Mouse (Mus musculus): Measurements from ENCODE around the gene 3110001I22Rik. TPM values are rescaled to one million over a fixed set of nuclear protein-coding genes. Genes with fewer than 3 reads are reported as not detected.

Gene 3110001I22Rik
- total and polyA plus RNA-seq, 3 experiments, result 8.8 to 10.8 TPM; not detected in 1

- Histone ChIP-seq H3K9ac (ENCODE audit: control insufficient read depth, low read depth, low read length, poor library complexity, severe bottlenecking) (peak overlapping the region; percentile 84), H3K9me3 (replicated peaks; ENCODE audit: insufficient read depth, low read length) (no peaks in the 10 kb centered on the region), H3K27ac (ENCODE audit: control insufficient read depth, low read depth, low read length) (peak overlapping the region; percentile 53), H3K4me1 (ENCODE audit: control insufficient read depth in 1 of 2, insufficient read depth in 2 of 2, low read length in 2 of 2) (peaks cover 3 to 17% of the 10 kb centered on the region in 2 experiments; a peak in 3 of 4 replicates), H3K79me2 (ENCODE audit: control insufficient read depth, insufficient read depth, low read length, poor library complexity) (peaks cover 22% of the 10 kb centered on the region), H3K4me3 (ENCODE audit: control insufficient read depth in 1 of 2, insufficient read depth in 1 of 2, low read depth in 2 of 2, low read length in 2 of 2) (peak overlapping the region; percentile 77 to 84), H3K36me3 (ENCODE audit: control insufficient read depth in 1 of 2, insufficient read depth in 2 of 2, low read length in 2 of 2) (peaks cover 2 to 16% of the 10 kb centered on the region in 2 experiments; a peak in 3 of 4 replicates), H3K27me3 (ENCODE audit: control insufficient read depth in 1 of 2, insufficient read depth in 2 of 2, low read length in 2 of 2) (no peaks in the 10 kb centered on the region)
- TF ChIP-seq MXI1 (IDR thresholded peaks at IDR 0.05; ENCODE audit: low read depth, low read length) (peak; percentile 96), TCF12 (IDR thresholded peaks at IDR 0.05; ENCODE audit: low read depth, low read length) (no peak), MAX (IDR thresholded peaks at IDR 0.05; ENCODE audit: low read length) (peak; percentile 97), BHLHE40 (IDR thresholded peaks at IDR 0.05; ENCODE audit: borderline replicate concordance, low read depth, low read length) (peak; percentile 91), TBP (IDR thresholded peaks at IDR 0.05; ENCODE audit: low read depth, low read length) (peak; percentile 57), SIN3A (IDR thresholded peaks at IDR 0.05; ENCODE audit: low read length) (peak; percentile 93), MYB (IDR thresholded peaks at IDR 0.05; ENCODE audit: low read depth, low read length) (no peak)
- DNase-seq (ENCODE audit: low read depth, low spot score), result peak; percentile 89
These were observed 713 bp downstream of the 3110001I22Rik start for GRCm38 (mm10) chr16:13672386-13672898.

GRCm38 (mm10) chr16:13673114-13673513 is 1.4 kb downstream of the 3110001I22Rik start:
- Histone ChIP-seq H3K9ac (ENCODE audit: control insufficient read depth, low read depth, low read length, poor library complexity, severe bottlenecking) (no peak overlapping the region), H3K27ac (ENCODE audit: control insufficient read depth, low read depth, low read length) (no peak overlapping the region), H3K4me3 (ENCODE audit: control insufficient read depth in 1 of 2, insufficient read depth in 1 of 2, low read depth in 2 of 2, low read length in 2 of 2) (peak overlapping the region; percentile 77 to 84; a peak in 2 of 4 replicates)

GRCm38 (mm10) chr16:13674511-13674910 is 2.8 kb downstream of the 3110001I22Rik start:
- Histone ChIP-seq H3K4me1 (ENCODE audit: control insufficient read depth in 1 of 2, insufficient read depth in 2 of 2, low read length in 2 of 2) (peaks cover 0 to 7% of the 10 kb centered on the region in 2 experiments; a peak in 1 of 4 replicates), H3K4me3 (ENCODE audit: control insufficient read depth in 1 of 2, insufficient read depth in 1 of 2, low read depth in 2 of 2, low read length in 2 of 2) (no peak overlapping the region), H3K79me2 (ENCODE audit: control insufficient read depth, insufficient read depth, low read length, poor library complexity) (peaks cover 20% of the 10 kb centered on the region), H3K27ac (ENCODE audit: control insufficient read depth, low read depth, low read length) (no peak overlapping the region), H3K9ac (ENCODE audit: control insufficient read depth, low read depth, low read length, poor library complexity, severe bottlenecking) (no peak overlapping the region), H3K27me3 (ENCODE audit: control insufficient read depth in 1 of 2, insufficient read depth in 2 of 2, low read length in 2 of 2) (no peaks in the 10 kb centered on the region), H3K36me3 (ENCODE audit: control insufficient read depth in 1 of 2, insufficient read depth in 2 of 2, low read length in 2 of 2) (peaks cover 8 to 10% of the 10 kb centered on the region in 2 experiments), H3K9me3 (replicated peaks; ENCODE audit: insufficient read depth, low read length) (no peaks in the 10 kb centered on the region)
- DNase-seq (ENCODE audit: low read depth, low spot score), result no peak
- TF ChIP-seq ZKSCAN1 (IDR thresholded peaks at IDR 0.05; ENCODE audit: low read depth, low read length) (no peak), USF1 (IDR thresholded peaks at IDR 0.05; ENCODE audit: low read depth, low read length) (no peak), NELFE (IDR thresholded peaks at IDR 0.05; ENCODE audit: low read depth, low read length) (no peak), E2F4 (IDR thresholded peaks at IDR 0.05; ENCODE audit: borderline replicate concordance, low read depth, low read length) (no peak), KAT2A (conservative IDR thresholded peaks at IDR 0.05; ENCODE audit: low read depth, low read length) (no peak), CTCF (IDR thresholded peaks at IDR 0.05 in 2 of 3, conservative IDR thresholded peaks at IDR 0.05 in 1 of 3; ENCODE audit: control insufficient read depth in 1 of 3, insufficient read depth in 1 of 3, low read depth in 2 of 3, low read length in 3 of 3, poor library complexity in 1 of 3, severe bottlenecking in 1 of 3) (no peak), MXI1 (IDR thresholded peaks at IDR 0.05; ENCODE audit: low read depth, low read length) (no peak), BHLHE40 (IDR thresholded peaks at IDR 0.05; ENCODE audit: borderline replicate concordance, low read depth, low read length) (no peak), MYC (IDR thresholded peaks at IDR 0.05; ENCODE audit: low read depth, low read length) (no peak), GABPA (IDR thresholded peaks at IDR 0.05; ENCODE audit: low read depth, low read length) (no peak), RAD21 (IDR thresholded peaks at IDR 0.05; ENCODE audit: low read depth, low read length) (no peak), POLR2AphosphoS2 (IDR thresholded peaks at IDR 0.05; ENCODE audit: low read length) (no peak), ZNF384 (IDR thresholded peaks at IDR 0.05; ENCODE audit: low read depth, low read length) (no peak)

More at GRCm38 (mm10) chr16:13673114-13673513, 1.4 kb downstream of the 3110001I22Rik start:
- Histone ChIP-seq H3K4me1 (ENCODE audit: control insufficient read depth in 1 of 2, insufficient read depth in 2 of 2, low read length in 2 of 2) (peaks cover 3 to 17% of the 10 kb centered on the region in 2 experiments; a peak in 3 of 4 replicates), H3K9me3 (replicated peaks; ENCODE audit: insufficient read depth, low read length) (no peaks in the 10 kb centered on the region), H3K27me3 (ENCODE audit: control insufficient read depth in 1 of 2, insufficient read depth in 2 of 2, low read length in 2 of 2) (no peaks in the 10 kb centered on the region), H3K36me3 (ENCODE audit: control insufficient read depth in 1 of 2, insufficient read depth in 2 of 2, low read length in 2 of 2) (peaks cover 6 to 16% of the 10 kb centered on the region in 2 experiments), H3K79me2 (ENCODE audit: control insufficient read depth, insufficient read depth, low read length, poor library complexity) (peaks cover 18% of the 10 kb centered on the region)
- DNase-seq (ENCODE audit: low read depth, low spot score), result no peak
- TF ChIP-seq ELF1 (IDR thresholded peaks at IDR 0.05; ENCODE audit: low read depth, low read length) (no peak), NELFE (IDR thresholded peaks at IDR 0.05; ENCODE audit: low read depth, low read length) (no peak), MAZ (IDR thresholded peaks at IDR 0.05; ENCODE audit: low read depth, low read length) (no peak), USF1 (IDR thresholded peaks at IDR 0.05; ENCODE audit: low read depth, low read length) (no peak), JUND (IDR thresholded peaks at IDR 0.05; ENCODE audit: low read depth, low read length) (no peak), POLR2A (IDR thresholded peaks at IDR 0.05; ENCODE audit: control insufficient read depth in 1 of 2, insufficient read depth in 1 of 2, low read depth in 1 of 2, low read length in 2 of 2, poor library complexity in 1 of 2) (no peak), SMC3 (IDR thresholded peaks at IDR 0.05; ENCODE audit: low read depth, low read length) (no peak), ZNF384 (IDR thresholded peaks at IDR 0.05; ENCODE audit: low read depth, low read length) (no peak), MAX (IDR thresholded peaks at IDR 0.05; ENCODE audit: low read length) (no peak), USF2 (IDR thresholded peaks at IDR 0.05; ENCODE audit: borderline replicate concordance in 1 of 2, insufficient read depth in 1 of 2, low read depth in 1 of 2, low read length in 2 of 2) (no peak), HCFC1 (IDR thresholded peaks at IDR 0.05; ENCODE audit: low read depth, low read length) (no peak), RAD21 (IDR thresholded peaks at IDR 0.05; ENCODE audit: low read depth, low read length) (no peak), E2F4 (IDR thresholded peaks at IDR 0.05; ENCODE audit: borderline replicate concordance, low read depth, low read length) (no peak), NRF1 (IDR thresholded peaks at IDR 0.05; ENCODE audit: insufficient read depth, low read depth, low read length, poor library complexity, severe bottlenecking) (no peak), SIN3A (IDR thresholded peaks at IDR 0.05; ENCODE audit: low read length) (no peak), BHLHE40 (IDR thresholded peaks at IDR 0.05; ENCODE audit: borderline replicate concordance, low read depth, low read length) (no peak), POLR2AphosphoS5 (IDR thresholded peaks at IDR 0.05; ENCODE audit: borderline replicate concordance, low read depth, low read length) (no peak)

Data from MEL (cell line).